Mouse (Mus musculus) hindbrain, embryonic 13.5 days (tissue): Measurements from ENCODE around the gene Cav1. TPM values are rescaled to one million over a fixed set of nuclear protein-coding genes. Genes with fewer than 3 reads are reported as not detected.

Source experiments
- ATAC-seq: fragments of 200-750 bp; cut with Nextera tagmentation; 2 replicates; pipeline ENCODE4 v1.8.0; 2017; ENCODE audit warnings: moderate TSS enrichment; ENCODE audit not compliant: low FRiP score
- H3K27ac ChIP-seq: fragments of 300-500 bp; sonication (generic); 2 replicates; pipeline ENCODE4 v1.5.1; 2015; ENCODE audit warnings: inconsistent platforms, mild to moderate bottlenecking, moderate library complexity
- H3K27me3 ChIP-seq: fragments of 300-500 bp; sonication (generic); 2 replicates; pipeline ENCODE4 v1.6.1; 2015; ENCODE audit warnings: mild to moderate bottlenecking, inconsistent platforms
- H3K36me3 ChIP-seq: fragments of 300-500 bp; sonication (generic); 2 replicates; pipeline ENCODE4 v1.6.1; 2015; ENCODE audit warnings: mild to moderate bottlenecking, inconsistent platforms
- H3K4me1 ChIP-seq: fragments of 300-500 bp; sonication (generic); replicated peaks from 2 replicates; pipeline ENCODE4 v1.6.1; 2015; ENCODE audit warnings: inconsistent platforms
- H3K4me2 ChIP-seq: fragments of 300-500 bp; sonication (generic); 2 replicates; pipeline ENCODE4 v1.6.1; 2015; ENCODE audit warnings: inconsistent platforms, mild to moderate bottlenecking, moderate library complexity
- H3K4me3 ChIP-seq: fragments of 300-500 bp; sonication (generic); 2 replicates; pipeline ENCODE4 v1.5.1; 2015; ENCODE audit warnings: mild to moderate bottlenecking, inconsistent platforms
- H3K9ac ChIP-seq: fragments of 300-500 bp; sonication (generic); 2 replicates; pipeline ENCODE4 v1.6.1; 2015; ENCODE audit warnings: mild to moderate bottlenecking, inconsistent platforms
- H3K9me3 ChIP-seq: fragments of 300-500 bp; sonication (generic); 2 replicates; pipeline ENCODE4 v1.6.1; 2016; ENCODE audit warnings: inconsistent platforms
- WGBS: fragments of 180-500 bp; shearing (Covaris S2); methylation state at CpG from one replicate; pipeline ENCODE4 v1.1.7; 2015; 5-methylcytosine and 5-hydroxymethylcytosine counted together
- polyA plus RNA-seq: library from polyadenylated mRNA; unstranded; fragments of >200 nt; fragmentation: Nextera tagmentation; extraction: Ambion mirVana; gene quantifications from 2 replicates; pipeline ENCODE4 v1.2.1, GENCODE M21; 2015

The Cav1 gene
- polyA plus RNA-seq, 1 experiment from 2014 or later = 19.6 TPM

DNA sequence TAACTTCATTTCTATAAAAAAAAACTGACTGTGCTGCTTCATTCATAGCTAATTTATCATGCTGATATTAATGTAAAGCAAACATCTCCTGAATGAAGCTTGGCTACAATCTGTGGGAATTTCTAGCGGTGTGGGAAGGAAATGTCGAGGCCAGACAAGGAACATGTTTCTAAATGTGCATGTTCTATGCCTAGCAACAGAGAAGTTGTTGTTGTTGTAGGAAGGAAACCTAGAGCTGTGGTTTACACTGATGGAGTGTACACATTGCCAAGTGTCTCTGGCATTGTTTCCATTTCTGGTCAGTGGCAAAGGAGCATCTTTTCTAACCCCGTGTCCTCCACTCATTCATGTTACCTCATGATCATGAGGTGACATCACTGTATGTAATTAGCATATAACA, 23.7 kb downstream of the Cav1 start:
- no peak for ATAC-seq
- Histone ChIP-seq H3K27me3 (no peaks in the 10 kb centered on the region), H3K36me3 (no peaks in the 10 kb centered on the region), H3K4me3 (no peak overlapping the region), H3K27ac (no peak overlapping the region), H3K4me2 (no peak overlapping the region), H3K4me1 (no peaks in the 10 kb centered on the region), H3K9me3 (no peaks in the 10 kb centered on the region), H3K9ac (no peak overlapping the region)
- WGBS = 80% methylated on average over 3 of the region's 3 CpGs

- H3K27ac ChIP-seq = no peak overlapping the region
- no peak overlapping the region for H3K4me3 ChIP-seq
- H3K9me3 ChIP-seq = no peaks in the 10 kb centered on the region
- no peak for ATAC-seq
- 93% methylated on average over 2 of the region's 2 CpGs for WGBS
- H3K27me3 ChIP-seq = no peaks in the 10 kb centered on the region
- no peaks in the 10 kb centered on the region for H3K36me3 ChIP-seq
- no peaks in the 10 kb centered on the region for H3K4me1 ChIP-seq
- no peak overlapping the region for H3K4me2 ChIP-seq
- no peak overlapping the region for H3K9ac ChIP-seq
These were observed 31.6 kb downstream of the Cav1 start for GRCm38 (mm10) chr6:17337724-17338123.

GRCm38 (mm10) chr6:17340406-17340805, 34.3 kb downstream of the Cav1 start:
- Histone ChIP-seq H3K36me3 (no peaks in the 10 kb centered on the region), H3K27ac (no peak overlapping the region), H3K4me2 (no peak overlapping the region), H3K4me1 (no peaks in the 10 kb centered on the region), H3K9ac (no peak overlapping the region), H3K27me3 (no peaks in the 10 kb centered on the region), H3K4me3 (no peak overlapping the region), H3K9me3 (no peaks in the 10 kb centered on the region)
- WGBS = 2% methylated on average over 2 of the region's 2 CpGs
- ATAC-seq = no peak

GRCm38 (mm10) chr6:17348011-17348410, 41.9 kb downstream of the Cav1 start:
- no peaks in the 10 kb centered on the region for H3K4me1 ChIP-seq
- H3K9ac ChIP-seq = no peak overlapping the region
- no peak for ATAC-seq
- 87% methylated on average over 3 of the region's 3 CpGs for WGBS
- H3K27me3 ChIP-seq = no peaks in the 10 kb centered on the region
- no peak overlapping the region for H3K4me3 ChIP-seq
- no peaks in the 10 kb centered on the region for H3K36me3 ChIP-seq
- no peak overlapping the region for H3K4me2 ChIP-seq
- no peak overlapping the region for H3K27ac ChIP-seq
- no peaks in the 10 kb centered on the region for H3K9me3 ChIP-seq

DNA sequence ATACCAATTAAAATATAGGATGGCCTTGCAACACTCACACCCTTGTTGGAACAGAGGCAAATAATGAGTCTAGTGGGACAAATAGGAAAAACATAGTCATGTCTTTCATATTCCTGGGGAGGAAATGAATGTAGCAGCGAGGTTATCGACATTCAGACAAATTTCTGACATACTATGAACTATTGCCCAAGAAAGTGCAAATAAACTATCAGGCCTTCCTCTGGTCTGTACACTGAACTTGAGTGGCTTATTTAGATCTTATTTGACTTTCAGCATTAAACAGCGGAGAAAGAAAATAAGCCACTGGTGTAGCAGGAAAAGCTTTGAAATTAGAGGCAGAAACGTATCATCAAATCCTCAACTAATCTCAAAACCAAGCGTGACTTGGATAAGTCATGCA, 44.7 kb downstream of the Cav1 start:
- H3K27ac ChIP-seq = no peak overlapping the region
- WGBS = 94% methylated on average over 5 of the region's 5 CpGs
- ATAC-seq = no peak

DNA sequence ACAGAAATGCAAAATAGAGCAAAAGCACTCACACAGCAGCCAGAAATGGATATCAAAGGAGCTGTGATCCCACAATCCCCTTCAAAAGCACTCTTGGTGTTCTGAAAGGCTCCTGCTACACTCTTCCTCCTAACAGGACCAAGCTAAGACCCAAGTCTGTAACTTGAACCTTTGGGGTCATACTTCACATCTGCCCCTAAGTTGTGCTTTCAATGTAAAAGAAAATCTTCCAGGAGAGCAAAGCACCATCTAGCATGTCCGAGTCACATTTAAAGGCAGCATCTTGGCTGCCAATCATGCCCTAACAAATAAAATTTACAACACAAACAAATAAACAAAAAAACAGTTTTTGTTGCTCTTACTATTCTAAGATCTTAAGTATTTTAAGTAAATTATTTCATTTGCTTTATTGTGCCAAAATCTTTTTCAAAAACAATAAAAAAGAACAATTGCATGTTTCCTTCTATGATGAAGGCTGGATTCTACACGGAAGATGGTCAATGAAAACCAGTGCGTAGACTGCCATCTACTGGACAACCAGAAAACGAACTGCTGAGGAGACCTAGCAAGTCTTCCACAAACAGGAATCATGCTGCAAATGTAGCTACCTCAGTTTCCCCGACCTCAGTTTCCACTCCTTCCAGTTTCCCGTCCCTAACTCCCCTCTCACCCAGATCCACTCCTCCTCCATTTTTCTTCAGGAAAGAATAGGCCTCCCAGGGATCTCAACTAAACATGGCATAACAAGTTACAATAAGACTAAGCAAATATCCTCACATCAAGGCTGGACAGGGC, 53.0 kb downstream of the Cav1 start:
- H3K4me2 ChIP-seq = no peak overlapping the region
- no peak overlapping the region for H3K4me3 ChIP-seq
- H3K9me3 ChIP-seq = no peaks in the 10 kb centered on the region
- no peaks in the 10 kb centered on the region for H3K27me3 ChIP-seq
- peak; percentile 57; the same call in 1 of the 2 replicates for ATAC-seq
- 17% methylated on average over 6 of the region's 6 CpGs for WGBS
- H3K4me1 ChIP-seq = no peaks in the 10 kb centered on the region
- no peak overlapping the region for H3K9ac ChIP-seq
- H3K36me3 ChIP-seq = no peaks in the 10 kb centered on the region
- no peak overlapping the region for H3K27ac ChIP-seq

More for the DNA sequence above, 44.7 kb downstream of the Cav1 start:
- Histone ChIP-seq H3K27me3 (no peaks in the 10 kb centered on the region), H3K9me3 (no peaks in the 10 kb centered on the region), H3K36me3 (no peaks in the 10 kb centered on the region), H3K4me2 (no peak overlapping the region), H3K9ac (no peak overlapping the region), H3K4me3 (no peak overlapping the region), H3K4me1 (no peaks in the 10 kb centered on the region)

GRCm38 (mm10) chr6:17362771-17363170, 56.6 kb downstream of the Cav1 start:
- Histone ChIP-seq H3K4me2 (no peak overlapping the region), H3K27me3 (no peaks in the 10 kb centered on the region), H3K4me3 (no peak overlapping the region), H3K4me1 (no peaks in the 10 kb centered on the region), H3K9ac (no peak overlapping the region), H3K36me3 (no peaks in the 10 kb centered on the region), H3K27ac (no peak overlapping the region), H3K9me3 (no peaks in the 10 kb centered on the region)
- 48% methylated on average over 3 of the region's 3 CpGs for WGBS
- 0 out of 2 replicates have a peak, but pooled peaks have one; percentile 49 for ATAC-seq

DNA sequence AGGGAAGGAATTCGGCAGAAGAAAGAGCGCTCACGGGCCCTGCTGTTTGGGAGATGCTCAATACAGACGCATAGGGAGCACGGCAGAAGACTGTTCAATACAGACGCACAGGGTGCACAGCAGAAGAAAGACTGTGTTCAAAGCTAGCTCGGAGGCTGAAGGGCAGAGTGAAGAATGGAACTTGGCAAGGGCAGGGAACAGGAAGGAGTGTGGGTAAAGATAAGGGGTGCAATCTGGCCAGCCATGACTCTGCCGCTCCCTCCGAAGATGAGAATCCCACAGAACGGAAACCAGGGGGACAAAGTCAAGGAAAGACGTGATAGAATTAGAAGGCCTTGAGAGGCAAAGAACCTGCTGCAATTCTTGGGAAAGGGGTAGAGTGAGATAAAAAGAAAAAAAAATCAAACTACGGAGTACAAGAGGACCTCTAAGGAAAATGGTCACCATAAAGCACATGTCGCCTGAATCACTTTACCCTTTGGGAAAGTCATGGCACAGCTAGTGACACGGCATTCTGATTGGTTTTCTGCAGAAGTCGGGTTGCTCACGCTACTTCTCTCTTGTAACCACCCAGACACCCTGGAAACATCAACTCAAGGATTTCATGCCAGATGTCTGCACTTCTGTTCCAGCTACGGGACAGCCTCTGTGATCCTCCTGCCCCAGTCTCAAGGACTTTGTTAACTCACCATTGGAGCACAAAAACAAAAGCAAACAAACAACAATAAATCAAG, 57.5 kb downstream of the Cav1 start:
- no peak for ATAC-seq
- no peak overlapping the region for H3K9ac ChIP-seq
- H3K27me3 ChIP-seq = no peaks in the 10 kb centered on the region
- no peaks in the 10 kb centered on the region for H3K4me1 ChIP-seq
- no peak overlapping the region for H3K4me2 ChIP-seq
- 80% methylated on average over 17 of the region's 17 CpGs for WGBS
- no peak overlapping the region for H3K27ac ChIP-seq
- no peaks in the 10 kb centered on the region for H3K36me3 ChIP-seq
- H3K9me3 ChIP-seq = no peaks in the 10 kb centered on the region
- no peak overlapping the region for H3K4me3 ChIP-seq

- H3K27me3 ChIP-seq = no peaks in the 10 kb centered on the region
- no peak for ATAC-seq
- 93% methylated on average over 5 of the region's 5 CpGs for WGBS
These were observed 68.2 kb downstream of the Cav1 start for GRCm38 (mm10) chr6:17374326-17374725.

GRCm38 (mm10) chr6:17377371-17377770, 71.2 kb downstream of the Cav1 start:
- no peaks in the 10 kb centered on the region for H3K9me3 ChIP-seq
- H3K36me3 ChIP-seq = no peaks in the 10 kb centered on the region
- ATAC-seq = no peak
- no peak overlapping the region for H3K4me2 ChIP-seq
- no peaks in the 10 kb centered on the region for H3K27me3 ChIP-seq
- H3K4me3 ChIP-seq = no peak overlapping the region
- no peak overlapping the region for H3K27ac ChIP-seq
- no peaks in the 10 kb centered on the region for H3K4me1 ChIP-seq
- no peak overlapping the region for H3K9ac ChIP-seq
- WGBS = 78% methylated on average over 2 of the region's 2 CpGs

More at GRCm38 (mm10) chr6:17374326-17374725, 68.2 kb downstream of the Cav1 start:
- H3K9ac ChIP-seq = no peak overlapping the region
- no peak overlapping the region for H3K27ac ChIP-seq
- no peak overlapping the region for H3K4me3 ChIP-seq
- no peaks in the 10 kb centered on the region for H3K4me1 ChIP-seq
- H3K36me3 ChIP-seq = no peaks in the 10 kb centered on the region
- H3K4me2 ChIP-seq = no peak overlapping the region
- no peaks in the 10 kb centered on the region for H3K9me3 ChIP-seq

DNA sequence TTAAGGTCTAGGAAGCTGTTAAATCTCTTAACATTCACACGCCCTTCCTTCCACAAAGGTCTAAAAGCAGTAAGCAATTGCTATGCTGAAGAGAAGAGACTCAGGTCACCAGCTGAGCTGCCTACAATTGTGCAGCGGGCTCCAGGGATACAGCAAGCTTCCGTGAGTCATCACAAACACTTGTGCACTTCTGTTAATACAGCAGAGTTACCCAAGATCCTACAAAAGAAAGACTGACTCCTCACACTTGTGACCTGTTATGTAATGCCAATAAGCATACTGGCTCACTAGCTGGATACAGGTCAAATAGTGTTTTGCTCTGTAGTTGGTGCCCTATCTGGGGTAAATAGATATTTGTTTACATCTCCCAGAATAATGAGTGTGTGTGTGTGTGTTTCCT, 74.0 kb downstream of the Cav1 start:
- WGBS = 83% methylated on average over 3 of the region's 3 CpGs

DNA sequence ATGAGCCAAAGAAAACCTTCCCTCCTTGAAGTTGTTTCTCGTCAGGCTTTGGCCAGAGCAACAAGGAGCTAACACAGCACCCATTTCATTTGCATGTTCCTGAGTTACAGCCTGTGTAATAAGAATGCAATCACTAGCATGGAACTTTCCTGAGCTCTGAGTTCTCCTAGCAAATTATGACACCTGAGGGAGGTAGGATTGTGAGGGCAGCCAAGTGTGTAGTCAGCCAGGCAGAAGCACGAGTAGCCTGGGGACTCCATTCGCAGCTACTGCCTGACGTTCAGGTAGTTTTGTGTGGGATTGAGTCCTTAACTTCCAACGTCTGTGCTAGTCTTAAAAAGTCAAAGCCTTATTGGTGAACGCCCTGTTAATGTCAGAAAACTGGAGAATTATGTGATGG, 75.6 kb downstream of the Cav1 start:
- H3K27ac ChIP-seq = no peak overlapping the region
- H3K4me3 ChIP-seq = no peak overlapping the region
- 78% methylated on average over 6 of the region's 6 CpGs for WGBS
- no peak for ATAC-seq
- no peak overlapping the region for H3K9ac ChIP-seq
- H3K4me1 ChIP-seq = no peaks in the 10 kb centered on the region
- no peaks in the 10 kb centered on the region for H3K36me3 ChIP-seq
- H3K27me3 ChIP-seq = no peaks in the 10 kb centered on the region
- H3K9me3 ChIP-seq = no peaks in the 10 kb centered on the region
- no peak overlapping the region for H3K4me2 ChIP-seq

More for the DNA sequence above, 74.0 kb downstream of the Cav1 start:
- H3K9me3 ChIP-seq = no peaks in the 10 kb centered on the region
- H3K4me2 ChIP-seq = no peak overlapping the region
- H3K36me3 ChIP-seq = no peaks in the 10 kb centered on the region
- ATAC-seq = no peak
- no peak overlapping the region for H3K9ac ChIP-seq
- H3K4me1 ChIP-seq = no peaks in the 10 kb centered on the region
- H3K27me3 ChIP-seq = no peaks in the 10 kb centered on the region
- H3K4me3 ChIP-seq = no peak overlapping the region
- H3K27ac ChIP-seq = no peak overlapping the region

GRCm38 (mm10) chr6:17385531-17385930, 79.4 kb downstream of the Cav1 start:
- 92% methylated on average over 5 of the region's 5 CpGs for WGBS
- Histone ChIP-seq H3K27ac (no peak overlapping the region), H3K4me1 (no peaks in the 10 kb centered on the region), H3K9ac (no peak overlapping the region), H3K4me3 (no peak overlapping the region), H3K4me2 (no peak overlapping the region), H3K27me3 (no peaks in the 10 kb centered on the region), H3K9me3 (no peaks in the 10 kb centered on the region), H3K36me3 (no peaks in the 10 kb centered on the region)
- ATAC-seq = no peak
